Mouse (Mus musculus) liver, adult (tissue): ENCODE results near the gene Dnah12.

ENCODE experiments used
- GATA4 ChIP-seq: IDR thresholded peaks from 2 replicates; pipeline ENCODE4 v1.6.1; 2014; ENCODE audit warnings: mild to moderate bottlenecking, low read length; ENCODE audit not compliant: insufficient replicate concordance

Gene Dnah12

DNA sequence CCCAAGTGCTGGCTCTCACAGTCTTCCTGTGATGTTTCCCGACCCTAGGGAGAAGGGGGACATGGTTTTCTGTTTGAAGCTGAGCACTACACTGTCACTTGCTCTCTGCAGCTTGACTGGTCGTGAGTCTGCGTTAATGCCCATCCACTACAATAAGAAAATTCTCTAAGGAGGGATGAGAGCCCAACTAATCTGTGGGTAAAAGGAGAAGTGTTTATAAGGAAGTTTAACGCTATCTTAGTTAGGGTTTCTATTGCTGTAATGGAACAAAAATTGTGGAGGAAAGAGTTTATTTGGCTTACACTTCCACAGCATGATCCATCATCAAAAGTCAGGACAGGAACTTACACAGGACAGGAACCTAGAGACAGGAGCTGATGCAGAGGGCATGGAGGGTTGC, 123.7 kb downstream of the Dnah12 start:
- no peak for TF ChIP-seq GATA4

- TF ChIP-seq GATA4: 0 out of 2 replicates have a peak, but pooled peaks have one; percentile 33
These were observed 132.9 kb downstream of the Dnah12 start for GRCm38 (mm10) chr14:26826020-26826419.

DNA sequence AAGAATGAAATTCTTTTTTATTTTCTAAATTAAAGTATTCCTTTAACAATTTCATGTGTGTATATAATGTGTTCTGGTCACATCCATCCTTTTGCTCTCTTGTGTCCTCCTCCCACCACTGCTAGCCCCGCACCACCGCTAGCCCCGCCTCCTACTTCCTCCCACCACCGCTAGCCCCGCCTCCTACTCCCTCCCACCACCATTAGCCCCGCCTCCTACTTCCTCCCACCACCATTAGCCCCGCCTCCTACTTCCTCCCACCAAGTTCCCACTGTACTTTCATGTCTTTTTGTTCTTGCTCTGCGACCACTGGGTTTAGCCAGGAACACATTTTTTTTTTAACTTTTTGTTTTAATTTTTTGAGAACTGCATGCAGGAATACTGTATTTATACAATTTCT, 160.0 kb downstream of the Dnah12 start:
- no peak for TF ChIP-seq GATA4

DNA sequence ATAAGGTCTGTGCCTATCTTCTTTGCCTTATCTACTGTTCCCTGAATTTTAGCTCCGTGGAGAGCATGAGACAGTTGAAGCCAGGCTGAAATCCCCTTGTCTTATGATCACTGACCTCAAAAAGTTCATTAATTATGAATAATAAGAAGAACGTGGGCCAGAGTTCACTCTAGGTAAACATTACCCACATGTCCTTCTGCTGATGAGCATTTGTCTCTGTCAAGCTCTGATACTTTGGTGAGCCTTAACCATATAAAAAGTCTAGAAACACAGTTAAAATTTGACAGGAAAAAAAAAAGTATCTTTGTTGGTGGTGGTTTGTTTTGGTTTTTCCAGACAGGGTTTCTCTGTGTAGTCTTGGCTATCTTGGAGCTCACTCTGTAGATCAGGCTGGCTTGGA, 161.0 kb downstream of the Dnah12 start:
- no peak for TF ChIP-seq GATA4

DNA sequence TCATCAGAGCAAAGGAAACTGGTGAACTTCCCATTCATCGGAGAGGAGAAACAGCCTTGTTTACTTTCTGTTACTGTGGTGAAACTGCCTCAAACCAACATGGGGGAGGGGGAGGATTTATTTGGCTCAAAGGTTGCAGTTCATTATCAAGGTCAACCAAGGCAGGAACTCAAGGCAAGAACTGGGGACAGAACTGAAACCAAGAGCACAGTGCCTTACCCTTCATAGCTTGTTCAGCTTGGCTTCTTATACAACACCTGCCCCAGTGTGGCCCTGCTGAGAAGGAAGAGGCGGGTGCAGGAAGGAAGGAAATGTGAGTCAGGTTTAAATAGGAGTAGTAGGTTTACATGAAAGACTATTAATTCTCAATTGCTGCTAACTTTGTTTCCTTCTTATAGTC, 165.3 kb downstream of the Dnah12 start:
- peak; percentile 70; the same call in 1 of the 2 replicates for TF ChIP-seq GATA4

- no peak for TF ChIP-seq GATA4
These were observed 165.9 kb downstream of the Dnah12 start for GRCm38 (mm10) chr14:26859024-26859423.

- TF ChIP-seq GATA4: no peak
These were observed 174.3 kb downstream of the Dnah12 start for GRCm38 (mm10) chr14:26867356-26867755.

DNA sequence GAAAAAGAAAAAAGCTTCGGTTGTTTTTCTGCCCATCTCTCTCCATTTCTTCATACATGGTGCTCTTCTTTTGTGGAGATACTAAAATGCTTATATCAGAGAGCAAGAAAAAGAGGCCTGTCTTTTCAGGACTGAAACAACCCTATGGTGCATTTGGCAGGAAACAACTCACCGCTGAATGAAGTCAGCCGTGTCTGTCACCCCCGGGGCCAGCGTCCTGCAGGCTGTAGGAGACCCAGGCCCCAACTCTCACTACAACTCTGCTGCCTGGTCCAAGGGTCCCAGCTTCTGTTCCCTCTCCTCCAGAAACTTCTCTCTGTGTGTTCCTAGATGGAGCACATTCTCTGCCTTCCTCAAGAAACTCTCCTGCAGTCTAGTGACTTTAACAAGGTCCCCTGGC, 175.2 kb downstream of the Dnah12 start:
- no peak for TF ChIP-seq GATA4

DNA sequence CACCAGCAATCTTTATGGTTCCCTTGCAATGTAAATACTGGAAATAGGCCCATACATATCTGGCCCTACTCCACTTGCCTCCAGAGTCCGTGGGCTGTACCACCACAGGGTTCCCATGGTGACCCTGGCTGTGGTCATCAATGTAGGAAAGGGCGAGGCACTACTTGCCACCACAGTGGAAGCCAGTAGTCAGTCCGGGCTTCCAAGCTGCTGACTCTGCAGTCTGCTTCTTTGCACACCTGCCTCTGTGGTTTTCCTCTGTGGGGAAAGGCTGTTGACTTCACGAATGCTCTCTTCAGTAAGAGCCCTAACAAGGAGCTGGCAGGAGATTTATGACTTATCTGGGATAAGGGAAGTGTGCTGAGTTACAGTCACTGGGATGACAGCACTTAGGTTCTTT, 185.7 kb downstream of the Dnah12 start:
- TF ChIP-seq GATA4: no peak

GRCm38 (mm10) chr14:26879976-26880375, 186.9 kb downstream of the Dnah12 start:
- TF ChIP-seq GATA4: no peak

GRCm38 (mm10) chr14:26881700-26882099, 188.6 kb downstream of the Dnah12 start:
- no peak for TF ChIP-seq GATA4

GRCm38 (mm10) chr14:26887244-26887643, 194.2 kb downstream of the Dnah12 start:
- TF ChIP-seq GATA4: no peak

- TF ChIP-seq GATA4: no peak
These were observed 197.7 kb downstream of the Dnah12 start for GRCm38 (mm10) chr14:26890777-26891176.

DNA sequence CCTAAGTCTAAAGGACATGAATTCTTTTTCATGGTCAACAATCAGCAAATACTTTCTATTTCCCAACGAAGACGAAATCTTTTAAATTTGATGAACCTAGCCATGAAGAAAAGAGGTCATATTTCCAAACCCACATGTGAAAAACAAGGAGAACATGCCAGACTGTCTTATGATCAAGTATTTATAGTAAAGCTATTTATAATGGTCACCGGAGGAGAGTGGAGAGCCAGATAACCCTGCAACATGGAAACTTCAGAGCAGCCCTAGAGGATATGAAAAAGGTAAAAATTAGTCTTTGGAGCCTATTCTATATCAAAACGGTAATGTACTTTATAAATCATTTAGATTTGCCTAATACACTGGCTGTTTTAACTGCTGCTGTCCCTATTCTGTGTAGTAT, 201.3 kb downstream of the Dnah12 start, which contains the start of gene Asb14:
Gene Asb14, plus strand, starts transcription at position 166 of the 400 bp plus-strand sequence.
- TF ChIP-seq GATA4: no peak

DNA sequence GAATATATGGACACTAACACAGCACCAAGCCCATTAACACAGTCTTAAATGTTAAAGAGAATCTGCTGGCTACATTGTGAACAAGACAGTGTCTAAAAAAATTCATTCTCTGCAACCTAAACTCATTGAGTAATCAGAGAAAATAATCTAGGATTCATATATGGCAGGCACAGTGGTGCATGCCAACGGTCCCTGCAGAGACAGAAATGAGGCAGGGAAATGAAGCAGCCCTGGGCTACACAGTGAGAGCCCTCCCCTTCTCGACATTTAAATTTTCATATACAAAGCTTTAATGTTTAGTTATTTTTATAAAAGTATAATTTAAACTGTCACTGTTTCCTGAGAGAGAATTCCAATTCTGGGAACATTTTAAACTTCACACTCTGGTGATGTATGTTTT, 206.4 kb downstream of the Dnah12 start:
- TF ChIP-seq GATA4: no peak

- no peak for TF ChIP-seq GATA4
These were observed 207.8 kb downstream of the Dnah12 start for GRCm38 (mm10) chr14:26900893-26901292.

DNA sequence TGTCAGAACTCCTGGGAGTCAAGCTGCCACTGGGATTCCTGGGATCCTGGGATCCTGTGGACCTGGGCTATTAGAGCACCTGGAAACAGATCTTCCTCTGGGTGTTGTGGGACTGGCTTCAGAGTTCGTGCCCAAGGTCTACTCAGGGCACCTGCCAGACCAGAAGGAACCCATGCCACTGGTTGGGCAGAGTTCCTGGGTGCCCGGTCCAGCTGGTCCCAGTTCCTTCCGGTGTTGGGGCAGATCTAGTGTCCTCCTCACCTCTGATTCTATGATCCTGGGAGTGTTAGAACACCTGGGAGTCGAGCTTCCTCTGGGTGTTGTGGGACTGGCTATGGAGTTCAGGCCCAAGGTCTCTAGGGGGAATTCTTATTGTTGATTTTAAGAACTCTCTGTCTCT, 214.3 kb downstream of the Dnah12 start:
- TF ChIP-seq GATA4: no peak

DNA sequence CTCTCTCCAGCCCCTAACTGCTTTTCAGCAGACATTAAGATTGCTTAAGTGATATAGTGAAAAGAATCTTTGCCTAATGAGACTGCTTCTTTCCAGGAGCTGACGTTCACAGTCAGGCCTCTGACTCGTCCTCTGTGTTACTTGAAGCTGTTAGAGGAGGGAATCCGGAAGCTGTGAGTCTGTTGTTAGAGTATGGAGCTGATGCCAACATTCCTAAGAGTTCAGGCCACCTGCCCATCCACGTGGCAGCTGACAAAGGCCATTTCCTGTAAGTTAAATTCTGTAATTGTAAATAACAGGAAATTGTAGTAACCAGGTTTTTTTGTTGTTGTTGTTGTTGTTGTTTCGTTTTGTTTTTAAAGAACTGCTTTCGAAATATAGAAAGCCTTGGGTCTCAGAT, 218.1 kb downstream of the Dnah12 start:
- TF ChIP-seq GATA4: no peak
